Mouse (Mus musculus) limb, embryonic 12.5 days (tissue): ENCODE results near the gene Serpina16. TPM values are rescaled to one million over a fixed set of nuclear protein-coding genes. Genes with fewer than 3 reads are reported as not detected.

Experiments used
- ATAC-seq: fragments of 200-750 bp; cut with Nextera tagmentation; 2 replicates; pipeline ENCODE4 v1.8.0; 2017; ENCODE audit warnings: low read depth, moderate TSS enrichment; ENCODE audit not compliant: insufficient number of reproducible peaks, insufficient read depth, low FRiP score, low TSS enrichment
- H3K27ac ChIP-seq: fragments of 300-500 bp; sonication (generic); 2 replicates; pipeline ENCODE4 v1.5.1; 2016; ENCODE audit warnings: mild to moderate bottlenecking, moderate library complexity
- H3K27me3 ChIP-seq: fragments of 300-500 bp; sonication (generic); 2 replicates; pipeline ENCODE4 v1.6.1; 2016; ENCODE audit warnings: mild to moderate bottlenecking, moderate library complexity
- H3K36me3 ChIP-seq: fragments of 300-500 bp; sonication (generic); 2 replicates; pipeline ENCODE4 v1.6.1; 2016; ENCODE audit warnings: mild to moderate bottlenecking, moderate library complexity
- H3K4me1 ChIP-seq: fragments of 300-500 bp; sonication (generic); replicated peaks from 2 replicates; pipeline ENCODE4 v1.6.1; 2016
- H3K4me2 ChIP-seq: fragments of 300-500 bp; sonication (generic); 2 replicates; pipeline ENCODE4 v1.6.1; 2016; ENCODE audit warnings: mild to moderate bottlenecking, moderate library complexity
- H3K4me3 ChIP-seq: fragments of 300-500 bp; sonication (generic); replicated peaks from 2 replicates; pipeline ENCODE4 v1.5.1; 2016; ENCODE audit warnings: mild to moderate bottlenecking
- H3K9ac ChIP-seq: fragments of 300-500 bp; sonication (generic); replicated peaks from 2 replicates; pipeline ENCODE4 v1.6.1; 2016; ENCODE audit warnings: mild to moderate bottlenecking, moderate library complexity
- H3K9me3 ChIP-seq: fragments of 300-500 bp; sonication (generic); 2 replicates; pipeline ENCODE4 v1.6.1; 2016; ENCODE audit warnings: mild to moderate bottlenecking, moderate library complexity
- WGBS: fragments of 180-500 bp; shearing (Covaris S2); methylation state at CpG from one replicate; pipeline ENCODE4 v1.1.7; 2016; 5-methylcytosine and 5-hydroxymethylcytosine counted together
- polyA plus RNA-seq: library from polyadenylated mRNA; unstranded; fragments of >200 nt; fragmentation: Nextera tagmentation; extraction: Ambion mirVana; gene quantifications from 2 replicates; pipeline ENCODE4 v1.2.1, GENCODE M21; 2016

Gene Serpina16
- polyA plus RNA-seq, result not detected in 2 replicates

- WGBS, result 100% methylated on average over 1 of the region's 1 CpGs
- H3K9me3 ChIP-seq, result no peaks in the 10 kb centered on the region
- H3K9ac ChIP-seq, result no peak within 1 kb of the TSS
- H3K4me2 ChIP-seq, result no peak within 1 kb of the TSS
- H3K27ac ChIP-seq, result no peak within 1 kb of the TSS
- ATAC-seq, result no peak
- H3K4me3 ChIP-seq, result no peak within 1 kb of the TSS
- H3K27me3 ChIP-seq, result no peaks in the 10 kb centered on the region
- no peaks in the 10 kb centered on the region for H3K36me3 ChIP-seq
- H3K4me1 ChIP-seq, result no peaks in the 10 kb centered on the region
Observed at GRCm38 (mm10) chr12:103676039-103676438, at the start of gene Serpina16. Gene Serpina16 (minus strand): TSS chr12:103676139.

- H3K27ac ChIP-seq, result no peak overlapping the region
- no peak overlapping the region for H3K4me3 ChIP-seq
- no peaks in the 10 kb centered on the region for H3K36me3 ChIP-seq
- no peaks in the 10 kb centered on the region for H3K4me1 ChIP-seq
- no peak overlapping the region for H3K4me2 ChIP-seq
- H3K27me3 ChIP-seq, result no peaks in the 10 kb centered on the region
- WGBS, result 78% methylated on average over 3 of the region's 3 CpGs
- no peak overlapping the region for H3K9ac ChIP-seq
- H3K9me3 ChIP-seq, result no peaks in the 10 kb centered on the region
- no peak for ATAC-seq
Observed at GRCm38 (mm10) chr12:103711537-103711936, 35.6 kb upstream of the Serpina16 start.

GRCm38 (mm10) chr12:103710405-103710804 lies 34.5 kb upstream of the Serpina16 start:
- no peak for ATAC-seq
- Histone ChIP-seq H3K36me3 (no peaks in the 10 kb centered on the region), H3K4me1 (no peaks in the 10 kb centered on the region), H3K9ac (no peak overlapping the region), H3K9me3 (no peaks in the 10 kb centered on the region), H3K4me3 (no peak overlapping the region), H3K27ac (no peak overlapping the region), H3K27me3 (no peaks in the 10 kb centered on the region), H3K4me2 (no peak overlapping the region)
- 40% methylated on average over 1 of the region's 1 CpGs for WGBS

- no peak for ATAC-seq
- Histone ChIP-seq H3K4me1 (no peaks in the 10 kb centered on the region), H3K36me3 (no peaks in the 10 kb centered on the region), H3K9me3 (no peaks in the 10 kb centered on the region), H3K4me3 (no peak overlapping the region), H3K4me2 (no peak overlapping the region), H3K27me3 (no peaks in the 10 kb centered on the region), H3K27ac (no peak overlapping the region), H3K9ac (no peak overlapping the region)
- 74% methylated on average over 4 of the region's 4 CpGs for WGBS
Observed at GRCm38 (mm10) chr12:103706113-103706512, 30.2 kb upstream of the Serpina16 start.

- no peaks in the 10 kb centered on the region for H3K36me3 ChIP-seq
- no peak overlapping the region for H3K4me3 ChIP-seq
- H3K27ac ChIP-seq, result no peak overlapping the region
- no peak overlapping the region for H3K4me2 ChIP-seq
- no peaks in the 10 kb centered on the region for H3K4me1 ChIP-seq
- no peak overlapping the region for H3K9ac ChIP-seq
- ATAC-seq, result no peak
- no peaks in the 10 kb centered on the region for H3K9me3 ChIP-seq
- H3K27me3 ChIP-seq, result no peaks in the 10 kb centered on the region
- 73% methylated on average over 2 of the region's 2 CpGs for WGBS
Observed at GRCm38 (mm10) chr12:103705547-103705946, 29.6 kb upstream of the Serpina16 start.

GRCm38 (mm10) chr12:103700144-103700750 lies 24.3 kb upstream of the Serpina16 start:
- Histone ChIP-seq H3K9ac (no peak overlapping the region), H3K4me1 (no peaks in the 10 kb centered on the region), H3K27me3 (no peaks in the 10 kb centered on the region), H3K4me2 (no peak overlapping the region), H3K36me3 (no peaks in the 10 kb centered on the region), H3K4me3 (no peak overlapping the region), H3K9me3 (no peaks in the 10 kb centered on the region), H3K27ac (no peak overlapping the region)
- 85% methylated on average over 4 of the region's 4 CpGs for WGBS
- ATAC-seq, result no peak

- Histone ChIP-seq H3K4me2 (no peak within 1 kb of the TSS), H3K9ac (no peak within 1 kb of the TSS), H3K4me3 (no peak within 1 kb of the TSS), H3K9me3 (no peaks in the 10 kb centered on the region), H3K27ac (no peak within 1 kb of the TSS), H3K27me3 (no peaks in the 10 kb centered on the region), H3K4me1 (no peaks in the 10 kb centered on the region), H3K36me3 (no peaks in the 10 kb centered on the region)
- no peak for ATAC-seq
- 86% methylated on average over 8 of the region's 8 CpGs for WGBS
Observed at GRCm38 (mm10) chr12:103695429-103695828, 19.5 kb upstream of the Serpina16 start, which contains the start of gene Serpina1f. Gene Serpina1f (minus strand): TSS chr12:103695529.

GRCm38 (mm10) chr12:103688221-103688814 lies 12.4 kb upstream of the Serpina16 start:
- WGBS, result 19% methylated on average over 3 of the region's 3 CpGs

GRCm38 (mm10) chr12:103687021-103687420 lies 11.1 kb upstream of the Serpina16 start:
- H3K27ac ChIP-seq, result no peak overlapping the region
- no peak overlapping the region for H3K4me2 ChIP-seq
- H3K4me3 ChIP-seq, result no peak overlapping the region
- no peaks in the 10 kb centered on the region for H3K36me3 ChIP-seq
- no peak overlapping the region for H3K9ac ChIP-seq
- no peaks in the 10 kb centered on the region for H3K27me3 ChIP-seq
- no peaks in the 10 kb centered on the region for H3K4me1 ChIP-seq
- ATAC-seq, result no peak
- 60% methylated on average over 7 of the region's 7 CpGs for WGBS
- no peaks in the 10 kb centered on the region for H3K9me3 ChIP-seq

More at GRCm38 (mm10) chr12:103688221-103688814, 12.4 kb upstream of the Serpina16 start:
- Histone ChIP-seq H3K9me3 (no peaks in the 10 kb centered on the region), H3K27ac (no peak overlapping the region), H3K4me2 (no peak overlapping the region), H3K27me3 (no peaks in the 10 kb centered on the region), H3K36me3 (no peaks in the 10 kb centered on the region), H3K9ac (no peak overlapping the region), H3K4me1 (no peaks in the 10 kb centered on the region), H3K4me3 (no peak overlapping the region)
- ATAC-seq, result no peak

- no peak overlapping the region for H3K27ac ChIP-seq
- H3K9me3 ChIP-seq, result no peaks in the 10 kb centered on the region
- no peak for ATAC-seq
- no peaks in the 10 kb centered on the region for H3K4me1 ChIP-seq
- H3K9ac ChIP-seq, result no peak overlapping the region
- no peak overlapping the region for H3K4me3 ChIP-seq
- H3K4me2 ChIP-seq, result no peak overlapping the region
- no peaks in the 10 kb centered on the region for H3K27me3 ChIP-seq
- 80% methylated on average over 3 of the region's 3 CpGs for WGBS
- H3K36me3 ChIP-seq, result no peaks in the 10 kb centered on the region
Observed at GRCm38 (mm10) chr12:103686050-103686449, 10.1 kb upstream of the Serpina16 start.

- no peak overlapping the region for H3K9ac ChIP-seq
- WGBS, result 49% methylated on average over 3 of the region's 3 CpGs
- H3K4me1 ChIP-seq, result no peaks in the 10 kb centered on the region
- H3K27ac ChIP-seq, result no peak overlapping the region
- H3K9me3 ChIP-seq, result no peaks in the 10 kb centered on the region
- ATAC-seq, result no peak
- no peaks in the 10 kb centered on the region for H3K36me3 ChIP-seq
- no peak overlapping the region for H3K4me3 ChIP-seq
- H3K27me3 ChIP-seq, result no peaks in the 10 kb centered on the region
- no peak overlapping the region for H3K4me2 ChIP-seq
Observed at GRCm38 (mm10) chr12:103685386-103685785, 9.4 kb upstream of the Serpina16 start.

GRCm38 (mm10) chr12:103683775-103684174 lies 7.8 kb upstream of the Serpina16 start:
- WGBS, result 39% methylated on average over 4 of the region's 4 CpGs
- Histone ChIP-seq H3K9ac (no peak overlapping the region), H3K27me3 (no peaks in the 10 kb centered on the region), H3K4me3 (no peak overlapping the region), H3K4me1 (no peaks in the 10 kb centered on the region), H3K36me3 (no peaks in the 10 kb centered on the region), H3K4me2 (no peak overlapping the region), H3K9me3 (no peaks in the 10 kb centered on the region), H3K27ac (no peak overlapping the region)
- ATAC-seq, result no peak
